Mouse (Mus musculus): ENCODE results near the gene Tacr2. TPM values are rescaled to one million over a fixed set of nuclear protein-coding genes. Genes with fewer than 3 reads are reported as not detected.

Tacr2 gene
- polyA plus RNA-seq (2015; fragmentation: Nextera tagmentation; extraction: Ambion mirVana): 0.56 and 0.72 TPM in 2 replicates

DNA sequence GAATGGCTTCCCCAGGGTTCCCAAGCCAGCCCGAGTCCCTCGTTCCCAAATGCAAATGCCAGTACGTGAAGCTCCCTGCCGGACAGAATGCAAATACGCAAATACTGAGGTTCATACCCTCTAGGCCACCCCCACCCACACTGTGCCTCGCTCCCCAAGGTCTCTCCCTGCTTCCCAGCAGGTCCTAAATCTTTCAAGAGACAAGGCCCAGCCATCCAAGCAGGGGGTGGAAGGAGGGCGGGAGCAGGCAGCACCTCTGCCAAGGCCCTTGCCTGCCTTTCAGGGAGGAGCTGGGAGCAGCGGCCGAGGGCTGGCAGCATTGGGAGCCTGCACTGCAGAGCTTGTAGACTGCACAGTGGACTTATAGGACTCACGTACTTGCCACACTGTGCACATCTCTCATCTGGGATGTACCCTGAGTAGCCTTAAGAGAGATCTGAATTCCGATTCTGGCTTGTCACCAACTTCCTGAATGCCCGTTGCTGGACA is at the start of gene Tacr2:
Gene Tacr2, plus strand, starts transcription at position 439 of the 489 bp plus-strand sequence.
- H3K4me1 ChIP-seq: peaks cover 16% of the 10 kb centered on the region
- no peaks in the 10 kb centered on the region for H3K36me3 ChIP-seq
- H3K9ac ChIP-seq: no peak within 1 kb of the TSS
- WGBS: 46% methylated on average over 12 of the region's 12 CpGs
- H3K4me2 ChIP-seq: no peak within 1 kb of the TSS
- H3K4me3 ChIP-seq: no peak within 1 kb of the TSS
- no peaks in the 10 kb centered on the region for H3K27me3 ChIP-seq
- ATAC-seq (ENCODE audit: borderline replicate concordance, extremely low read depth, low FRiP score, low TSS enrichment): no peak
- H3K27ac ChIP-seq: no peak within 1 kb of the TSS
- no peaks in the 10 kb centered on the region for H3K9me3 ChIP-seq

DNA sequence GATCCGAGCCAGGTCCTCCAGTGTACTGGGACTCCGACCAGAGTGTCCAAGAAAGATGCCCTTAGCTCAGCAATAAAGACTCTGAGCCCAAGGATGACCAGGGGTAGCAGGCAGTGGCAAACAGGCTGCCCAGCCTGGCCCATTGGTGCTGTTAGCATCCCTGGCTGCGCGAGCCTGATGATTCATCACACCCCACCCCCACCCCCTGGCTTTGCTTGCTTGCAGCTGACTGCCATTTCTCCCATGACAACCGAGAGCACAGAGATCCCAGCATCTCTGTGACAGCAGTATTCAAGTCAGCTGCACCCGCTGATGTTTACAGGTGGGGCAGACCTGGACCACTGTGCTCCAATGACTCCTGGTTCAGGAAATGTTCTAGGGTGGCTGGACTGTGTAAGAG is 49.7 kb upstream of the Tacr2 start:
- Histone ChIP-seq H3K27ac (no peak overlapping the region), H3K9me3 (no peaks in the 10 kb centered on the region), H3K4me3 (no peak overlapping the region), H3K9ac (no peak overlapping the region), H3K27me3 (no peaks in the 10 kb centered on the region), H3K4me1 (no peaks in the 10 kb centered on the region), H3K4me2 (no peak overlapping the region), H3K36me3 (peaks cover 8% of the 10 kb centered on the region; the same call in 1 of the 2 replicates)
- 77% methylated on average over 6 of the region's 6 CpGs for WGBS
- ATAC-seq (ENCODE audit: borderline replicate concordance, extremely low read depth, low FRiP score, low TSS enrichment): no peak

DNA sequence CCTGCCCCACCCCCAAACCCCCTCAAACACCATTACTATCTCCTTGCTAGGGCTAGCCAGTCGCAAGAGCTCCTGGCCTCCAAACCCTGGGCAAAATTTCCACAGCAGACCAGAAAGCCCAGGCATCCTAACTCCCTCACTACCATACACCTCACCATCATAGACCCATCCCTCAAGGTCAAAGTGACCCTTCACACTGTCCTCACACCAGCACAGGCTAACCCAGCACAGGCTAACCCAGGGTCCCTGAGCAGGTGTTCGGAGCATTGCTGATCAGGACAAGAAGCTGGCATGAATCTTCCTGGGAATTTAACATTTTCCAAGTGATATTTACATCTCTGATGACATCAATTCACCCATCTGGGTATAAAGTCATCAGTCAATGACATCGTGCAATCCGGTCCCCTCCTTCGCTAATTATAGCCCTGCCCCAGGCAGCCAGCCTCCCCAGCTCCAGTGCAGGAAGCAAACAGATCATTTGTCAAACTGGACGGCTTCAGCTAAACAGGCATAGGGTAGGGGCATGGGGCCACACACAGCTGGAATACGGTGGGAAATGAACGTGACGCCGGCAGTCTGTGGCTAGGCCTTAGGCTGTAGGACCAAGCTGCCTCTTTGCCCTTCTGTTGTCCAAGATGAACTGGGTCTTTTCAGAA is 43.9 kb upstream of the Tacr2 start:
- Histone ChIP-seq H3K36me3 (no peaks in the 10 kb centered on the region), H3K9ac (no peak overlapping the region), H3K4me2 (no peak overlapping the region), H3K9me3 (no peaks in the 10 kb centered on the region), H3K4me1 (peaks cover 21% of the 10 kb centered on the region), H3K4me3 (no peak overlapping the region), H3K27ac (peak overlapping the region; percentile 51), H3K27me3 (no peaks in the 10 kb centered on the region)
- WGBS: 32% methylated on average over 10 of the region's 10 CpGs
- ATAC-seq (ENCODE audit: borderline replicate concordance, extremely low read depth, low FRiP score, low TSS enrichment): peak; percentile 56; the same call in 1 of the 2 replicates

DNA sequence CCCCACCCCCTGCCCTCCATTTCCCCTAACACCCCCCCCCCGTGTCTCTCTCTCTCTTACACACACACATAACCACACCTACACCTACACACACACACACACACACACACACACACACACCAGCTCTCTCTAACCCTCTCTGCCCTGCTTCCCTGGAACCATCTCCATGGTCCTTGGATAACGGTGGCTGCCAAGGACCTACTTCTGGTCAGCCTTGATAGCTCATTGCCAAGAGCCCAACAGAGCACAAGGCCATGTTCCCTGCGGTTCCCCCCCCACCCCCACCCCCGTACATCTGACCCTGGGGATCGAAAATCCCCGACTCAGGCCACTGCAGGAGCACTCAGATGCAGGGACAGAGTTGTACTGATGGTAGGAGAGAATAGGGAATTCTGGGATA is 40.9 kb upstream of the Tacr2 start:
- no peak for ATAC-seq (ENCODE audit: borderline replicate concordance, extremely low read depth, low FRiP score, low TSS enrichment)
- Histone ChIP-seq H3K4me2 (no peak overlapping the region), H3K4me3 (no peak overlapping the region), H3K36me3 (no peaks in the 10 kb centered on the region), H3K27ac (peak overlapping the region; percentile 70), H3K27me3 (no peaks in the 10 kb centered on the region), H3K4me1 (peaks cover 33% of the 10 kb centered on the region), H3K9ac (no peak overlapping the region), H3K9me3 (no peaks in the 10 kb centered on the region)
- WGBS: 60% methylated on average over 5 of the region's 6 CpGs

DNA sequence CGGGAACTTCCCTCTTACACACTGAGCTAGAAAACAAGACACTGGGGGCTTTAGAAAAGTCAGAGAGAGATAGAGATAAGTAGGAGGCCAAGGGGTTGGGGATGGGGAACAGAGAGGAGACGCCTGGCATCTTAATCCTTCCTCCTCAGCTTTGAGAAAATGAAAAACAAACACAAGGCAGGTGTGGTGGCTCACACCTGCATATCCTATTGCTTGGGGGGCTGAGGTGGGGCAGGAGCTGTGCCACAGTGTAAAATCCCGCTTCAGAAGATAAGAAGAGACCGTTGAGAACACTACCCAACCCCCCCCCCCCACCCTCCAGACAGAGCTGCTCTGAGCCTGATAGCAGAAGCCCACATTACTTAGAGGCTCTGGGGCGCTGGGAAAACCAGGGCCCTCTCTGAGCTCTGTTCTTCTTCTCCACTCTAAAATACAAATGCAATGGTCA is 37.0 kb upstream of the Tacr2 start:
- no peak for ATAC-seq (ENCODE audit: borderline replicate concordance, extremely low read depth, low FRiP score, low TSS enrichment)
- no peak overlapping the region for H3K4me3 ChIP-seq
- no peak overlapping the region for H3K27ac ChIP-seq
- H3K36me3 ChIP-seq: no peaks in the 10 kb centered on the region
- 34% methylated on average over 5 of the region's 5 CpGs for WGBS
- H3K4me1 ChIP-seq: peaks cover 54% of the 10 kb centered on the region
- no peaks in the 10 kb centered on the region for H3K9me3 ChIP-seq
- H3K27me3 ChIP-seq: no peaks in the 10 kb centered on the region
- H3K4me2 ChIP-seq: no peak overlapping the region
- H3K9ac ChIP-seq: no peak overlapping the region

DNA sequence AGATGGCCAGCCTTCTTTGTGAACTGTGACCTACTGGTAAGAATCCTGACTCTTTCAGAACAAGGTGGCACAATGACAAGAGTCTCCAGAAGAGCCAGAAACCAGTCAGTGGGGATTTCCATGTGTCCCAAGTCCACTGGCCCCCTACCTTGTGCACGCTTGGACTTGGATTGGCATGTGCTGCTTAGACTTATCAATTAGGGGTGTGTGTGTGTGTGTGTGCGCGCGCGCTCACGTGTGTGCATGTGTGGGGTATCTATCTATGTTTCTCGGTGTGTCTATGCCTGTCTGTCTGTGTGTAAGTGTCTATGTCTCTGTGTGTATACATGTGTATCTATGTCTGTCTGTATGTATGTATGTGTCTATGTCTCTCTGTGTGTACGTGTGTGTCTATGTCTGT is 36.6 kb upstream of the Tacr2 start:
- H3K4me3 ChIP-seq: no peak overlapping the region
- no peaks in the 10 kb centered on the region for H3K27me3 ChIP-seq
- H3K9ac ChIP-seq: no peak overlapping the region
- H3K27ac ChIP-seq: no peak overlapping the region
- no peak for ATAC-seq (ENCODE audit: borderline replicate concordance, extremely low read depth, low FRiP score, low TSS enrichment)
- WGBS: 90% methylated on average over 8 of the region's 8 CpGs
- H3K36me3 ChIP-seq: no peaks in the 10 kb centered on the region
- H3K9me3 ChIP-seq: no peaks in the 10 kb centered on the region
- H3K4me2 ChIP-seq: no peak overlapping the region
- H3K4me1 ChIP-seq: peaks cover 54% of the 10 kb centered on the region

DNA sequence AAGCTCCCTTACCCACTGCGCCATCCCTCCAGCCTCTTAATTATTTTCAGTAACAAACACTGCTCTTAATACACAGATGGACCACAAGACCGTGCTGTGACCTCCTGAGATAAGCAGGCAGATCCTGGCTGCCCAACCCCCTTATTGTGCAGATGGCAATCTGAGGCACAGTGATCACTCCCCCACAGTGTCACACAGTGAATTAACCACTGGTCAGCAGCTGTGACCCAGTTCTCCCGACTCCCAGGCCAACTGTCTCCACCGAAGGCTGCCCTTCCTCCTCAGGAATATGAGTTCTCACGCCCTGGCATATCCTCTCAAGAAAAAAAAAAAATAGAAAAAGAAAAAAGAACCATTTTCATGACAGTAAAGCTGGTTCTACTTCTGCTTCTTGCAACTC is 35.6 kb upstream of the Tacr2 start:
- Histone ChIP-seq H3K27ac (peak overlapping the region; percentile 74), H3K27me3 (no peaks in the 10 kb centered on the region), H3K4me3 (no peak overlapping the region), H3K9me3 (no peaks in the 10 kb centered on the region), H3K36me3 (no peaks in the 10 kb centered on the region), H3K4me1 (peaks cover 59% of the 10 kb centered on the region), H3K4me2 (no peak overlapping the region), H3K9ac (no peak overlapping the region)
- 0 out of 2 replicates have a peak, but pooled peaks have one; percentile 21 for ATAC-seq (ENCODE audit: borderline replicate concordance, extremely low read depth, low FRiP score, low TSS enrichment)
- 43% methylated on average over 5 of the region's 5 CpGs for WGBS

DNA sequence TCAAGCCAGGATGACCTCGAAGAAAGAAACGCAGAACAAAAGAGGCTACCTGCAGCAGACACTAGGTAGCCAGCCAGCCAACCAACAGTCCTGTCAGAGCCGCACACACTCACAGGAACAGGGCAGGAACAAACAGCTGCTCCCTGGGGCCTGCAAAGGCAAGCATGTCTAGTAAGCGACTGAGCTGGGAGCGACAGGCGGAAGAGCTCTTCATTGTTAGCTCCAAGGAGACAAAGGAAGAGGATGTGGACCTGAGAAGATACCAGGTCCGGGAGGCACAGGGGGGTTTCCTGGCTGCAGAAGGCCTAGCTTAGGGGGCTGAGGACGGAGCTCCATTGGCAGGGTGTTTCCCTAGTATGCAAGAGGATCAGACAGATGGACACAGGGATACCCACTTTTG is 35.0 kb upstream of the Tacr2 start:
- WGBS: 50% methylated on average over 8 of the region's 8 CpGs
- H3K27me3 ChIP-seq: no peaks in the 10 kb centered on the region
- H3K9me3 ChIP-seq: no peaks in the 10 kb centered on the region
- H3K4me1 ChIP-seq: peaks cover 65% of the 10 kb centered on the region
- H3K4me2 ChIP-seq: 0 out of 2 replicates have a peak overlapping the region, but pooled peaks have one; percentile 2
- H3K4me3 ChIP-seq: no peak overlapping the region
- no peak overlapping the region for H3K9ac ChIP-seq
- H3K36me3 ChIP-seq: no peaks in the 10 kb centered on the region
- ATAC-seq (ENCODE audit: borderline replicate concordance, extremely low read depth, low FRiP score, low TSS enrichment): no peak
- peak overlapping the region; percentile 74 for H3K27ac ChIP-seq

DNA sequence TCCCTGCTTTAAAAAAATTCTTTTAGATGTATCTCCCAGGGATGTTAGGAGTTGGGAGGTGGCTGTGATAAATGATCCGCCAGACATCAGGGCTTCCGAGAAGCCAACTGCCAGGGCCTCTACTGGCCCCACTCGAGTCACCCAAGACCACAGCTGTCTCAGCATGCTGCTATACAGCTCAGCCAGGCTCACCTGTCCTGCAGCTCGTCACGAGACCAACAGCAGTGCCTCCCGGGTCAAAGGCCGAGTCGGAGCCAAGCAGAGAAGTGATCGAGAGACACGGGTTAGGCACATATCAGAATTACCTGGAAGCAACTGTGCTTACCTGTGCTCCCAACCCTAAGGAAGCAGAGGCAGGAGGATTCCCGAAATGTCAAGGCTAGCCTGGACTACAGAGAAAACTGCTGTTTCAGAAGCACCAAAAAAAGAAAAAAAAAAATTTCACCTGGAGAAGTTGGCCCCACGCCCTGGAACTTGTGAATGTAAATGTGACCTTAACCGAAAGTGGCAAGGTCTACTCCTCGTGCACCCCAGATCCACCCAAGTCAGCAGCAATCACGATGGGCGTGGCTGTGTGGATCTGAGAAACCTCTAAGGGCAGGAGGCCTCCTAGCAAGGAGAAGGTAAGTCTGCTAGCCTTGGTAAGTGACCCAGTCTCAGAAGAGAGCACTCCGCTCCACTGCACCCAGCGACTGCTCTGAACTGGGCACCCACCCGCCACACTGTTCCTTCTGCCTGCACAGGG is 34.0 kb upstream of the Tacr2 start:
- no peak overlapping the region for H3K9ac ChIP-seq
- H3K4me2 ChIP-seq: no peak overlapping the region
- H3K4me1 ChIP-seq: peaks cover 70% of the 10 kb centered on the region
- H3K27me3 ChIP-seq: no peaks in the 10 kb centered on the region
- 75% methylated on average over 19 of the region's 19 CpGs for WGBS
- H3K36me3 ChIP-seq: no peaks in the 10 kb centered on the region
- no peaks in the 10 kb centered on the region for H3K9me3 ChIP-seq
- no peak overlapping the region for H3K4me3 ChIP-seq
- no peak for ATAC-seq (ENCODE audit: borderline replicate concordance, extremely low read depth, low FRiP score, low TSS enrichment)
- peak overlapping the region; percentile 74 for H3K27ac ChIP-seq

DNA sequence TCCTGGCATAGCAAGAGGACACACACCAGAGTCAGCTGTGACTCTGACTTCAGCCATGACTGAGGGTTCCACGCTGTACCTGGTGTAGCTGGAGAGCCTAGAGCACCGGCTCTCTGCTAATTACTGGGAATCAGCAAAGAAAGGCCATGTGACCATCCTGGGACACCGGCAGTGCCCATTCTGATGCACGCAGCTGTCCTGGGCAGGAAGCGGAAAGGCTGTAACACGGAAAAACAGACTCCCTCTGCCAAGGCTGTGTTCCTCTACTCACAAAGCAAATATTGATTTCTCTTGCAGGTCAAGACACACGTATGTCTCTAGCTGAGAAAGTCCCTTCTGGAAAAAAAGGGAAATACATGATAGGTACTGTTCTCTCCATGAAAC is 33.5 kb upstream of the Tacr2 start:
- peak overlapping the region; percentile 74 for H3K27ac ChIP-seq

DNA sequence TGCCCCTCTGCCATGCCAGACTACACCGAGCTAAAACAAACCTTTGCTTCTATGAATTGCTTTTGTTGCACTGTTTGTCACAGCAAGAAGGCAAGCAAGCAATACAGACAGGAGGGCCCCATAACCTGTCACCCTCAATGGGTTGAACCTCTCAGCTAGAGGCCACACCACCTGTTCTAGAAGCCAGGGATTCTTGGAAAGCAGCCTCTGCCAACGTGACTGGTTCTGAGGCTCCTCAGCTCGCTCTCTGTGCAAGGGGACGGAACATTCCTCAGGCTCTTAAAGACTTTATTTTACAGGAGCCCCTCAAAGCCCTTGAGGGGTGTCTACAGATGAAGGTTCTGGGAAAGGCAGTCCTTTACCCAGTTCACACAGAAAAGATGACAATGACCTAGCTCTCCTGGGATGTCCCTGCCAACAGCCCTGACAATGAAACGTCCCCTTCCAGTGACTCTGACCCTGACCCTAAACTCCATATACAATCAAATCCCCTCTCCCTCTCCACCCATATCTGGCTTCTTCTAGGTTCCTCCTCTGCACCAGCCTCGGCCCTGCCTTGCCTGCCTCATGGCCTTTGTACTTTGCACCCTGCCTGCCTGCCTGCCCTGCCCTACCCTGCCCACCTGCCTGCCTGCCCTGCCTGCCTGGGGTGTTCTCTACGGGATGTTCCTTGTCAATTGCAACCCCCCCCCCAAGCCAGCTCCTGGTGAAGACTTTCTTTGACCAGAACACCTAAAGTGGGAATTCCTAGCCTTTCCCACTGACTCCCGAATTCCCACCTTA is 31.3 kb upstream of the Tacr2 start:
- Histone ChIP-seq H3K9ac (no peak overlapping the region), H3K4me2 (no peak overlapping the region), H3K27me3 (no peaks in the 10 kb centered on the region), H3K4me1 (peaks cover 72% of the 10 kb centered on the region), H3K4me3 (no peak overlapping the region), H3K9me3 (no peaks in the 10 kb centered on the region), H3K36me3 (no peaks in the 10 kb centered on the region), H3K27ac (peak overlapping the region; percentile 87)
- 55% methylated on average over 8 of the region's 8 CpGs for WGBS
- no peak for ATAC-seq (ENCODE audit: borderline replicate concordance, extremely low read depth, low FRiP score, low TSS enrichment)

More for the DNA sequence above, 33.5 kb upstream of the Tacr2 start:
- ATAC-seq (ENCODE audit: borderline replicate concordance, extremely low read depth, low FRiP score, low TSS enrichment): no peak
- no peaks in the 10 kb centered on the region for H3K36me3 ChIP-seq
- no peak overlapping the region for H3K4me3 ChIP-seq
- H3K4me1 ChIP-seq: peaks cover 74% of the 10 kb centered on the region
- H3K9ac ChIP-seq: no peak overlapping the region
- no peaks in the 10 kb centered on the region for H3K27me3 ChIP-seq
- H3K9me3 ChIP-seq: no peaks in the 10 kb centered on the region
- no peak overlapping the region for H3K4me2 ChIP-seq
- 58% methylated on average over 7 of the region's 7 CpGs for WGBS
